20 mouse cellular contexts compared by ENCODE assay signal in genomic region chr4:34274316-34274715, GRCm38 (mm10).
DNase-seq lines count a peak whose midpoint lies in the region; TF ChIP-seq lines count a peak whose summit lies in the region.
"Had no signal": no experiment of that assay in that cellular context is flagged by ENCODE, and none has a peak within 500 bp of the region (broad histone marks: within the 10 kb centered on the region; RNA-seq: fewer than 3 reads in every experiment).

No protein-coding gene starts in this region.

- intact Hi-C loops in left cerebral cortex, adult 2 months (cut with DNase I): no loop called here

- H3K4me3 ChIP-seq in left cerebral cortex, adult 2 months: no peak overlapping the region
- H3K4me3 ChIP-seq: embryonic facial prominence, embryonic 15.5 days; heart, adult 2 months; heart, embryonic 15.5 days; hindbrain, embryonic 13.5 days had no signal

- H3K27ac ChIP-seq in left cerebral cortex, adult 2 months: no peak overlapping the region
- H3K27ac ChIP-seq: embryonic facial prominence, embryonic 15.5 days; heart, adult 2 months; heart, embryonic 15.5 days; hindbrain, embryonic 13.5 days; hindbrain, postnatal 0 days had no signal

- TF ChIP-seq CTCF in left cerebral cortex, adult 2 months (IDR thresholded peaks at IDR 0.05): no peak

- peak; percentile 14 for DNase-seq in adrenal gland, adult 2 months
- DNase-seq in adrenal gland, postnatal 36 days: no peak
- DNase-seq in left cerebral cortex, adult 11 months (ENCODE audit: low spot score): peak; percentile 9
- DNase-seq in left cerebral cortex, adult 2 months (ENCODE audit: extremely low spot score in 1 of 2, low spot score in 2 of 2): no peak
- peak; percentile 5 for DNase-seq in right cerebral cortex, adult 18-20 months
- DNase-seq in right cerebral cortex, postnatal 4 days: no peak
- peak; percentile 50 for DNase-seq in telencephalon, adult 2 months (ENCODE audit: low read depth, low spot score)
- DNase-seq in gastrocnemius, postnatal 10 days: no peak
- DNase-seq: adrenal gland, postnatal 10 days; cerebellum, adult 11 months; cerebellum, adult 8-10 months; cerebellum, postnatal 14 days; embryo, embryonic 11 days; gastrocnemius, postnatal 14 days; heart, adult 2 months; heart, postnatal 14 days had no signal

Comparison
In these comparisons a context has a peak if more than half of its experiments do, and no peak if none do; other contexts are left out.
1. DNase-seq: peak in adrenal gland, adult 2 months (single experiment), left cerebral cortex, adult 11 months (single experiment), right cerebral cortex, adult 18-20 months (single experiment) and telencephalon, adult 2 months (single experiment); none in adrenal gland, postnatal 36 days (0 of 2), left cerebral cortex, adult 2 months (0 of 2), right cerebral cortex, postnatal 4 days (single experiment) and gastrocnemius, postnatal 10 days (single experiment).